Mouse (Mus musculus) left cerebral cortex, adult 9 months (tissue): ENCODE measurements at regions not wholly inside any gene's neighbourhood (a gene's known extent, or its start where the extent isn't known, plus 50 kb on each side); places are given as distances from the start of the nearest gene placed in this dataset.

Source experiments
- DNase-seq, 2 experiments: peaks; one replicate each; pipeline ENCODE4 v3.0.0; 2022; ENCODE audit warnings: low spot score in 2 of 2

DNA sequence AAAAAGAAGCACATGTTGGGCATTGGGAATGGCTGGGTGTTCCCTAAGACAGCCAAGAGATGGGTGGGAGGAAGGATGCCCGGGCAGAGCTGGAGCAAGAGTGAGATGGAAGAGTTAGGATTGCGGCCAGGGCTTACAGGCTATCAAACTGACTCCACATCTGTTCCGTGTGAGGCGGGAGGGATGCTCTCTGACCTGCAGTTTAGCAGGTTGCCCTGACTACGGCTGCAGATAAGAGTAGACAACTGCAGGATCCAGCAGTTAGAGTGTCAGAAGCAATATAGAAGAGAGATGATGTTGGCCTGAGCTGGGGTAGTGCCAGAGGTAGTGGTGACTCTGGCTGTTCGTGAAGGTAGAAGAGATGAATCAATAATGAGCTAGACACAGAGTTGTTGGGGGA lies 61.6 kb upstream of the Syt6 start:
- DNase-seq, result no peak

DNA sequence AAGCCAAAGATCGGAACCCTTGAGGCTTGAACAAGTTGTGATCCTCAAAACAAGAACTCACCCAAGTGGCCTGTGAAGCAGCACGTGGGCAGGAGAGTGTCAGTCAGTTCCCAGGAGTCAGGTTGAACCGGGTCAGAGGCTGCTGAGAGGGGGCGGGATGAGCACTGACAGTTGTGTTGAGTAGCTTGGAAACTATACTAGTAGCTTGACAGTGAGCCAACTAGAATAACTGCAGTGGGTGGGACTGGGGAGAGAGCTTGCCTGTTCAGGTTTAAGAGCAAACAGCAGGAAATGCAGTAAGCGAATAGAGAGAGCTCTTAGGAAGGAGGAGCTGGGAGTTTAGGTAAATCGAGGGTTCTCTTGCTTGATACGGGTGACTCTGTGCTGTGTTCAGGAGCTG lies 61.0 kb upstream of the Syt6 start:
- no peak for DNase-seq

DNA sequence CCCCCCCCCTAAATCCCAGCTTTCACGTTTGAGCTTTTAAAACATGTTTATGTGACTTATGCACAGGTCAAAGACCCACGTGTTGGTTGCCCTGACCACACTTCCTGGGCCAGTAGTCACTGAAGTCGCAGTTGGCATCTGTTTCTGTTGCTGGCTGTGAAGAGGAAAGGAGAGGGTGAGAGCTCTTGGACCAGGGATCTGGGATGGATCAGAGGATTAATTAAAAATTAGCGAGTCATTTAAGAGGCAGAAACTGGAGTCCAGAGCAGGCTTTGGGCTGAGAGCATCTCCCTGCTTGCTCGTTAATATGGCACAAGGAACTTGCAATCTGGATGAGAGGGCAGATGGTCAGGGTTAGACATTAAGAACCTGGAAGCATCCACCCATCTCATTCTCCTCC lies 59.1 kb upstream of the Syt6 start:
- no peak for DNase-seq

DNA sequence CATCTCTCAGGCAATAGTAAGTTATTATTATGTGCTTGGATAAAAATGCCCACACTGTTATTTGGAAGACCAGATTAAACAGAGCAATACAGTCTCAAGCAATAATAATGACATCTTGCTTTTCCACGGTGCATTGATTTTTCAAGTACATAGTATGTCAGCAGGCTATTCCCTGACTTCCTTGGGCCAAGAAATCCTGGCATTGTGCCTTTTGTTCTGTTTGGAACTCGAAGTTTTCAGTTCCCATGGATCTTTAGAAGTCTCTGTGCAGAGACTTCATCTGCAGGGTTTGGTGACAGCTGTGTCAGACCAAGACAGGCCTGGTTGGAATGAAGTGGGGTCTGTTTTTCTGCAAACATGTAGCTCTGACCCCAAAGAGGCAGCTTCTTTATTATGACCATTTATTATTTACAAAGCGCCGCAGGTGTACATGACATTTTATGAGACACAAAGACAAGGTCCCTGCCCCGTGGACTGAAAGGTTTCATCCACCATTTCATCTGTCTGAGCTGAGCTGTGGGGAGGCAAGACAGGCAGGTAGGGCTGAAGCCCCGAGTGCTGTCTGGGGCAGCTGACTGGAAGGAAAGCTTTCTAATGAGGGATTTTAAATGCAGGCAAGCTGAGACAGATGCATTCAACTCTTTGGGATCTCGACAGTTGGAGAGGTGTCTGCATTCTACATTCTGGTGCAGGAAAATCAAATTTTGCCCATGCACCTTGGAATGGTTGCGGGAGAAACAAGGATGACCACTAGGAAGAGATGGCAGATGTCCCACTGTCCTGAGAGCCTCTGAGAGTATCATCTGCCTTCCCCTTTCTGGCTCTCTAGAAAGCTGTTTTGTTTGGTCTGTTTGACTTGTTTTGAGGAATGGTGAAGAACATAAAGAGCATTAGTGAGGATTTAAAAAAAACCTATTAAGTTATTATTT lies 57.4 kb upstream of the Syt6 start:
- no peak for DNase-seq

DNA sequence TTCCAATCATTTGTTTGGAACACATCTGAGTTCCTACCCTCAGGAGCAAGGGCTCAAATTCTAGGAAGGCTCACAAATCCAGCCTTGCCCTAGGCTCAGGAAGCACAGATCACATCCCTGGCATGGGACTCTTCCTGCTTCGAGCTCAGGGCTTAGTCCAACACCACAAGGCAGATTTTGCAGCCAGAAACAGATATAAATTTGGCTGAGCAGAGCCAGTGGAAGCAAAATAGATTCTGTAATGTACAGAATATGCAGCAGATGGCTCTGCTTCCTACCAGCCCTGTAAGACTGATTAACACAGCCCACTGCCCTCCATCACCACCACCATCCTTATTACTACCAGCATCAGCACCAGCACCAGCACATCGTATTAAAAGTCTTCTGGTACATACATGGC lies 56.4 kb upstream of the Syt6 start:
- peak in 1 of 2 experiments; percentile 29 for DNase-seq
